Mouse (Mus musculus): ENCODE measurements around the gene Pcdh15. TPM values are rescaled to one million over a fixed set of nuclear protein-coding genes. Genes with fewer than 3 reads are reported as not detected.

Gene Pcdh15
- polyA plus RNA-seq, 1 experiment from 2014 or later: 3.9 TPM

- 48% methylated on average over 5 of the region's 5 CpGs for WGBS
- no peaks in the 10 kb centered on the region for H3K36me3 ChIP-seq
- no peak overlapping the region for H3K4me3 ChIP-seq
- no peaks in the 10 kb centered on the region for H3K27me3 ChIP-seq
- no peak overlapping the region for H3K4me2 ChIP-seq (replicated peaks)
- H3K4me1 ChIP-seq: no peaks in the 10 kb centered on the region
- H3K9ac ChIP-seq: no peak overlapping the region
- H3K27ac ChIP-seq: no peak overlapping the region
- no peak for ATAC-seq (ENCODE audit: insufficient number of reproducible peaks, insufficient read depth, low FRiP score, low TSS enrichment)
- H3K9me3 ChIP-seq: no peaks in the 10 kb centered on the region
Measured at GRCm38 (mm10) chr10:73700519-73701286, 601.6 kb downstream of the Pcdh15 start.

GRCm38 (mm10) chr10:73725566-73726240, 626.6 kb downstream of the Pcdh15 start:
- no peaks in the 10 kb centered on the region for H3K27me3 ChIP-seq
- H3K4me3 ChIP-seq: no peak overlapping the region
- H3K9ac ChIP-seq: no peak overlapping the region
- H3K4me1 ChIP-seq: no peaks in the 10 kb centered on the region
- no peak overlapping the region for H3K4me2 ChIP-seq (replicated peaks)
- H3K27ac ChIP-seq: no peak overlapping the region
- 78% methylated on average over 7 of the region's 7 CpGs for WGBS
- H3K9me3 ChIP-seq: no peaks in the 10 kb centered on the region
- H3K36me3 ChIP-seq: no peaks in the 10 kb centered on the region
- ATAC-seq (ENCODE audit: insufficient number of reproducible peaks, insufficient read depth, low FRiP score, low TSS enrichment): no peak

GRCm38 (mm10) chr10:73733246-73733645, 634.1 kb downstream of the Pcdh15 start:
- Histone ChIP-seq H3K36me3 (no peaks in the 10 kb centered on the region), H3K4me3 (no peak overlapping the region), H3K4me1 (no peaks in the 10 kb centered on the region), H3K27ac (no peak overlapping the region), H3K27me3 (no peaks in the 10 kb centered on the region), H3K9ac (no peak overlapping the region), H3K9me3 (no peaks in the 10 kb centered on the region), H3K4me2 (replicated peaks) (no peak overlapping the region)
- ATAC-seq (ENCODE audit: insufficient number of reproducible peaks, insufficient read depth, low FRiP score, low TSS enrichment): no peak
- 72% methylated on average over 7 of the region's 7 CpGs for WGBS

DNA sequence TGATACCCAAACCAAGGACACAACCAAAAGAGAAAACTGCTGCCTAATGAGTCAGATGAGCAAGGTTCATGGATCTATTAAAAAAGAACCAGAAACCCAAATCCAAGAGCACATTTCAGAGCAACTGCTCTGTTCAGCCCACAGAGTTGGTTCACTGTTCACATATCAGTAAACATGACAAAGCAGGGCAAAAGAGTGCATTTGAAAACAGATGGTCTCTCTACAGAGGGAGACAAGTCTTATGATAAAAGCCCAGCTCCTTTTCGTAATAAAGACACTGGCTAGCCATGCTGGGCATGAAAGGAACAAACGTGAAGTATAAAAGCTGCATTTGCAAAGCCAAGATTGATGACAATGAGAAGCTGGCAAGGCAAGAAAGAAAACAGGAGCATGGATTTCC, 649.9 kb downstream of the Pcdh15 start:
- no peaks in the 10 kb centered on the region for H3K9me3 ChIP-seq
- no peak overlapping the region for H3K4me2 ChIP-seq (replicated peaks)
- 64% methylated on average over 2 of the region's 2 CpGs for WGBS
- H3K27me3 ChIP-seq: no peaks in the 10 kb centered on the region
- H3K27ac ChIP-seq: no peak overlapping the region
- H3K4me3 ChIP-seq: no peak overlapping the region
- H3K9ac ChIP-seq: no peak overlapping the region
- H3K36me3 ChIP-seq: no peaks in the 10 kb centered on the region
- ATAC-seq (ENCODE audit: insufficient number of reproducible peaks, insufficient read depth, low FRiP score, low TSS enrichment): no peak
- no peaks in the 10 kb centered on the region for H3K4me1 ChIP-seq

GRCm38 (mm10) chr10:73753876-73754275, 654.7 kb downstream of the Pcdh15 start:
- Histone ChIP-seq H3K27me3 (no peaks in the 10 kb centered on the region), H3K9me3 (no peaks in the 10 kb centered on the region), H3K27ac (no peak overlapping the region), H3K4me3 (no peak overlapping the region), H3K36me3 (no peaks in the 10 kb centered on the region), H3K4me1 (no peaks in the 10 kb centered on the region), H3K4me2 (replicated peaks) (no peak overlapping the region), H3K9ac (no peak overlapping the region)
- 49% methylated on average over 3 of the region's 3 CpGs for WGBS
- no peak for ATAC-seq (ENCODE audit: insufficient number of reproducible peaks, insufficient read depth, low FRiP score, low TSS enrichment)

- 45% methylated on average over 4 of the region's 4 CpGs for WGBS
- Histone ChIP-seq H3K27ac (no peak overlapping the region), H3K4me2 (replicated peaks) (no peak overlapping the region), H3K9ac (no peak overlapping the region), H3K4me3 (no peak overlapping the region), H3K27me3 (no peaks in the 10 kb centered on the region), H3K36me3 (no peaks in the 10 kb centered on the region), H3K4me1 (no peaks in the 10 kb centered on the region), H3K9me3 (no peaks in the 10 kb centered on the region)
- ATAC-seq (ENCODE audit: insufficient number of reproducible peaks, insufficient read depth, low FRiP score, low TSS enrichment): no peak
Measured at GRCm38 (mm10) chr10:73782945-73783344, 683.8 kb downstream of the Pcdh15 start.

- no peak for ATAC-seq (ENCODE audit: insufficient number of reproducible peaks, insufficient read depth, low FRiP score, low TSS enrichment)
- WGBS: 66% methylated on average over 3 of the region's 3 CpGs
Measured at GRCm38 (mm10) chr10:73788163-73788562, 689.0 kb downstream of the Pcdh15 start.

GRCm38 (mm10) chr10:73805069-73805468, 705.9 kb downstream of the Pcdh15 start:
- Histone ChIP-seq H3K27ac (no peak overlapping the region), H3K4me1 (no peaks in the 10 kb centered on the region), H3K27me3 (no peaks in the 10 kb centered on the region), H3K4me3 (no peak overlapping the region), H3K9me3 (no peaks in the 10 kb centered on the region), H3K9ac (no peak overlapping the region), H3K36me3 (no peaks in the 10 kb centered on the region), H3K4me2 (replicated peaks) (no peak overlapping the region)
- 81% methylated on average over 4 of the region's 4 CpGs for WGBS
- no peak for ATAC-seq (ENCODE audit: insufficient number of reproducible peaks, insufficient read depth, low FRiP score, low TSS enrichment)

More at GRCm38 (mm10) chr10:73788163-73788562, 689.0 kb downstream of the Pcdh15 start:
- no peak overlapping the region for H3K4me3 ChIP-seq
- H3K27ac ChIP-seq: no peak overlapping the region
- no peaks in the 10 kb centered on the region for H3K9me3 ChIP-seq
- H3K4me1 ChIP-seq: no peaks in the 10 kb centered on the region
- no peaks in the 10 kb centered on the region for H3K27me3 ChIP-seq
- no peaks in the 10 kb centered on the region for H3K36me3 ChIP-seq
- H3K4me2 ChIP-seq (replicated peaks): no peak overlapping the region
- H3K9ac ChIP-seq: no peak overlapping the region

GRCm38 (mm10) chr10:73812311-73812710, 713.2 kb downstream of the Pcdh15 start:
- no peaks in the 10 kb centered on the region for H3K9me3 ChIP-seq
- H3K9ac ChIP-seq: no peak overlapping the region
- no peak overlapping the region for H3K4me2 ChIP-seq (replicated peaks)
- no peaks in the 10 kb centered on the region for H3K27me3 ChIP-seq
- WGBS: 76% methylated on average over 8 of the region's 8 CpGs
- no peak overlapping the region for H3K27ac ChIP-seq
- H3K4me1 ChIP-seq: no peaks in the 10 kb centered on the region
- H3K36me3 ChIP-seq: no peaks in the 10 kb centered on the region
- ATAC-seq (ENCODE audit: insufficient number of reproducible peaks, insufficient read depth, low FRiP score, low TSS enrichment): no peak
- H3K4me3 ChIP-seq: no peak overlapping the region

- H3K9ac ChIP-seq: no peak overlapping the region
- H3K27me3 ChIP-seq: peaks cover 3% of the 10 kb centered on the region; the same call in 1 of the 2 replicates
- no peaks in the 10 kb centered on the region for H3K9me3 ChIP-seq
- 0 out of 2 replicates have a peak, but pooled peaks cover 4% of the 10 kb centered on the region for H3K4me1 ChIP-seq
- H3K27ac ChIP-seq: no peak overlapping the region
- 37% methylated on average over 22 of the region's 22 CpGs for WGBS
- H3K36me3 ChIP-seq: no peaks in the 10 kb centered on the region
- H3K4me3 ChIP-seq: no peak overlapping the region
- ATAC-seq (ENCODE audit: insufficient number of reproducible peaks, insufficient read depth, low FRiP score, low TSS enrichment): no peak
- peak overlapping the region; percentile 34 for H3K4me2 ChIP-seq (replicated peaks)
Measured at GRCm38 (mm10) chr10:73821657-73822583, 722.8 kb downstream of the Pcdh15 start.

- ATAC-seq (ENCODE audit: insufficient number of reproducible peaks, insufficient read depth, low FRiP score, low TSS enrichment): no peak
- Histone ChIP-seq H3K36me3 (no peaks in the 10 kb centered on the region), H3K9me3 (no peaks in the 10 kb centered on the region), H3K4me2 (replicated peaks) (no peak overlapping the region), H3K9ac (no peak overlapping the region), H3K27ac (no peak overlapping the region), H3K4me1 (0 out of 2 replicates have a peak, but pooled peaks cover 4% of the 10 kb centered on the region), H3K4me3 (no peak overlapping the region), H3K27me3 (peaks cover 3% of the 10 kb centered on the region; the same call in 1 of the 2 replicates)
- WGBS: 51% methylated on average over 4 of the region's 4 CpGs
Measured at GRCm38 (mm10) chr10:73823214-73823613, 724.1 kb downstream of the Pcdh15 start.

Measured in embryonic facial prominence, embryonic 12.5 days (tissue).